Mouse (Mus musculus): Measurements from ENCODE around the gene Gdi2.

Gdi2 gene

GRCm38 (mm10) chr13:3547410-3547809, 9.5 kb downstream of the Gdi2 start:
- DNase-seq (ENCODE audit: low spot score in 2 of 2), result no peak

- no peak for DNase-seq (ENCODE audit: low spot score in 2 of 2)
Measured at GRCm38 (mm10) chr13:3547856-3548255, 10.0 kb downstream of the Gdi2 start.

- no peak for DNase-seq (ENCODE audit: low spot score in 2 of 2)
Measured at GRCm38 (mm10) chr13:3563130-3563529, 25.3 kb downstream of the Gdi2 start.

GRCm38 (mm10) chr13:3563953-3564352, 26.1 kb downstream of the Gdi2 start:
- DNase-seq (ENCODE audit: low spot score in 2 of 2), result no peak

GRCm38 (mm10) chr13:3590789-3591188, 52.9 kb downstream of the Gdi2 start:
- no peak for DNase-seq (ENCODE audit: low spot score in 2 of 2)

DNA sequence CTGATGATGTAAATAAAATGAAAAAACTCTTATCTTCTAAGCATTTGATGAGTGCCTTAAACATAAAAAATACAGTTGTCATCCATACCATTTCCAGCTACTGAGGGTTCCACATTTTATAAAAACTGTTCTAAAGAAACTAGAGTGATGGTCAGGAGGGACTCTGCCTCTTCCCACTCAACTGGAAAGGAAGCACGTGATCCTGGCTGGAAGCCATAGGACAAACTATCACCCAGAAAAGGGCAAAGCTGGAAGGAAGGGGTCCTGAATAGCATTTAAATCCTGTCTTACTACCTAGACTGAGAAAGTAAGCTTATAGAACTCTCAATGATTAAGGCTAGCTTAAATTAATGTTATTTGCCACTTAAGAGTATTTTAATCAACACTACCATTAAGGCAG, 56.4 kb downstream of the Gdi2 start:
- no peak for DNase-seq (ENCODE audit: low spot score in 2 of 2)

DNA sequence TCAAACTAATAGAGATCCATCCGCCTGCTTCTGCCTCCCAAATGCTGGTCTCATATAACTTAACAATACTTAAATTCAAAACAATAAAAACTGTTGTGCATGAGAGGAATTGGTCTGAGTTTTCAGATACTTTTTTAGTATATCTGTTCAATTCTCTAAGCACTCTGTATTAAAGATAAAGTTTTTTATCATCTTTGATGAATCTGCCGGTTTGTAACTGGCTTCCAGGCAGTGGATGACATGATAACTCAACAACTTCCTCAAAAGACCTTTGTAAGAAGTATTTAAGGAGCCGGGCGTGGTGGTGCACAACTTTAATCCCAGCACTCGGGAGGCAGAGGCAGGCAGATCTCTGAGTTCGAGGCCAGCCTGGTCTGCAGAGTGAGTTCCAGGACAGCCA, 58.4 kb downstream of the Gdi2 start:
- DNase-seq (ENCODE audit: low spot score in 2 of 2), result no peak

DNA sequence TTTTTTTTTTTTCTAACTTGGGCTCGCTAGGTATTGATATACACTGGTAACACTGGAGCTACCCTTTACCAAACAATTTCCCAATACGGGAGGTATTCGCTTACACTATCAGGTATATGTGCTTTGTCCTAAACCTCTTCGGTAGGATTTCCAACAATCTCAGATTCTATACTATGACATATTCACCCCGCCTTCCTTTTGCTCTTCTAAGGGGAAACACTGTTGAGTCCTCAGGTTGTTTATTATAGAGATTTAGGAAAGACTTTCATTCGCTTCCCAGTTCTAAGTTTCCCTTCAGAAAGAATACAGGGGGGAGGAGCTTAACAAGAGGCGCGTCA, 71.9 kb downstream of the Gdi2 start:
- DNase-seq (ENCODE audit: low spot score in 2 of 2), result no peak

- DNase-seq (ENCODE audit: low spot score in 2 of 2), result peak in 1 of 2 experiments; percentile 64
Measured at GRCm38 (mm10) chr13:3610118-3610794, 72.4 kb downstream of the Gdi2 start.

DNA sequence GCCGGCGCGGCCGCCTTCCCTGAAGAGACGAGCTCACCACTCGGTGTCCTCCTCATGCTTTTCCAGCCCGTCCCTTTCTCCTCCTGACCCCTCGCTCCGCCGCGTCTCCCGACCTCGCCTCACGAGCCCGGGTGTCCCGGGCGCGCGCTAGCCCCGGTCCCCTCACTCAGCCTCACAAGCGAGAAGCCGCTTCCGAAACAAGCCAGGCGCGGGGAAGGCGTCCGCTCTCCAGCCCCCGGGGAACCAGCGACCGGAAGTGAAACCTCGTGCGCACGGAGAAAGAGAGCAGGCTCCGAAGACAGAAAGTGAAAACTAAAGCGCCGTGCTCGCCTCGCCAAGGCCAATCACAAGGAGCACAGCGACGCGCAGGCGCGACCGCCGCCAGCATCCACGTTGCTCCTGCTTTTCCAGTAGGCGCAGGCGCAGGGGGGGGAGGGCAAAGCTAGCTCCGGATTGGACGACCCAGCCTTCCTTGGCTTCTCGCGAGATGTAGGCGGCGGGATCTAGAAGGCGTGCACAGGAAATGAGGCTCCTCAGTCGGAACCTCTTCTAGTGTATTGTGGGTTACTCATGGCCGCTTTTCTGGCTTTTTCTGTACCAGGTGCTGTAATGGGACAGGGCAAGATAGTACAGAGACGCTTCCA, 73.1 kb downstream of the Gdi2 start, which contains the start of gene Fam208b:
TSS of gene Fam208b (minus strand) at position 314 of the 644 bp plus-strand sequence.
- DNase-seq (ENCODE audit: low spot score in 2 of 2), result peak; percentile 83 to 97
